Mouse (Mus musculus): ENCODE data around the gene Cyp2b13.
"Not testable (repeated sequence)": the region's sequence is repeated elsewhere in the genome, so short reads cannot be mapped to it uniquely, and the experiment has no call there.

Cyp2b13 gene

GRCm38 (mm10) chr7:26061197-26061596 lies at the start of gene Cyp2b13:
Cyp2b13 (plus strand) TSS chr7:26061497.
- DNase-seq (ENCODE audit: low spot score), result not testable (repeated sequence)

GRCm38 (mm10) chr7:26019814-26020332 lies 41.4 kb upstream of the Cyp2b13 start:
- not testable (repeated sequence) for DNase-seq (ENCODE audit: low spot score)

- not testable (repeated sequence) for DNase-seq (ENCODE audit: low spot score)
These were observed 6.2 kb upstream of the Cyp2b13 start for GRCm38 (mm10) chr7:26054885-26055630.

GRCm38 (mm10) chr7:26071677-26072076 lies 10.4 kb downstream of the Cyp2b13 start:
- DNase-seq (ENCODE audit: low spot score), result not testable (repeated sequence)

GRCm38 (mm10) chr7:26082595-26082994 lies 21.3 kb downstream of the Cyp2b13 start:
- DNase-seq (ENCODE audit: low spot score), result no peak

GRCm38 (mm10) chr7:26087391-26087790 lies 26.1 kb downstream of the Cyp2b13 start:
- DNase-seq (ENCODE audit: low spot score), result no peak

- not testable (repeated sequence) for DNase-seq (ENCODE audit: low spot score)
These were observed 27.3 kb downstream of the Cyp2b13 start for GRCm38 (mm10) chr7:26088578-26088977.

GRCm38 (mm10) chr7:26139623-26140022 lies 78.3 kb downstream of the Cyp2b13 start:
- not testable (repeated sequence) for DNase-seq (ENCODE audit: low spot score)

- DNase-seq (ENCODE audit: low spot score), result not testable (repeated sequence)
These were observed 82.4 kb downstream of the Cyp2b13 start for GRCm38 (mm10) chr7:26143657-26144056.

Measured in layer of hippocampus, adult 9-10 months (tissue).